Mouse (Mus musculus) urinary bladder, adult 2 months (tissue): Measurements from ENCODE around the gene Igfbp6. TPM values are rescaled to one million over a fixed set of nuclear protein-coding genes. Genes with fewer than 3 reads are reported as not detected.
"Not testable (repeated sequence)": the region's sequence is repeated elsewhere in the genome, so short reads cannot be mapped to it uniquely, and the experiment has no call there.

Source experiments
- DNase-seq: peaks from one replicate; pipeline ENCODE4 v3.0.0; 2022; ENCODE audit warnings: low spot score
- polyA plus RNA-seq: library from polyadenylated mRNA; depleted of rRNA; stranded (reverse); fragments of >200 nt; gene quantifications from 2 replicates; pipeline ENCODE4 v1.2.3, GENCODE M21; 2012

Gene Igfbp6
- polyA plus RNA-seq, 1 experiment = 260 TPM

DNA sequence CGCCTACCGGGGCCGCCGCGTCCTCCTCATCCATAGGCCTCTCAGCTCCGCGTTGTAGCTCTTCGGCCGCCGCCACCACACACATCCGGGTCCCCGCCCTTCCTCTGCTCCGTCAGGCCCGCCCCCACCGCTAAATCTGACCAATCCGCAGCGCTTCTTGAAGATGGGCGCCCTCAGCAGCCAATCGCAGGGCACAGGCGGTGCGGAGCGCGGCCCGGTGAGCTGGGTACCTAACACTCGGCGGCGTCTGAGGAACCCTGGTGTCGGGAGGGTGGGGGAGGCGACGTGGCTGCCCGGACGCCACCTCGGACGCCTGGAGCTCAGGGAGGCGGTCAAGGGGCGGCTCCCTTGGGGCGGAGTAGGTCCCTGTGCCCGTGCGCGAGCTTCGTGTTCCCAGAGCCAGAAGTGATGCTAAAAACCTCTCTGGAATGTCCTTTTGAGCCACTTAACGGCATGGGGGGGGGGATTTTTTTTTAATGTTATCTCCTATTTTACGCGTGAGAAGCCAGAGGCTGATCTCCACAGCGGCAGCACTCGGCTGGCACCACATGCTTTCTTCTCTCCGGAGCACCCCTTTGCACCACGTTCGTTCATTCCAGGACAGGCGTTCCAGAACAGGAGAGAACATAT lies 7.9 kb upstream of the Igfbp6 start, which contains the start of gene Spryd3:
Gene Spryd3, minus strand, starts transcription at position 106 of the 630 bp plus-strand sequence.
- peak; percentile 99 for DNase-seq

DNA sequence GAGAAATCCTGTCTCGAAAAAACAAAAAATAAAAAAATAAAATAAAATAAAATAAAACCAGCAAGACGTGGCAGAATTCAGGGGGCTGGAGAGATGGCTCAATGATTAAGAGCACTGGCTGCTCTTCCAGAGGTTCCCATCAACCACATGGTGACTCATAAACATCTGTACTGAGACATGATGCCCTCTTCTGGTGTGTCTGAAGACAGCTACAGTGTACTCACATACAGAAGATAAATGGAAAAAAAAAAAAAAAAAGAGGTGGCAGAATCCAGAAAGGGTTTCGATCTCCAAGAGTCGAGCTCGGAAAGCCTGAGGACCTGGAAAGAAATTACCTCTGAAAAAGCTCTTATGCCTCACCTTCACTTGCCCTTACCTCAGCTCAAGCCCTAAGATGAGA lies 3.0 kb upstream of the Igfbp6 start:
- no peak for DNase-seq

DNA sequence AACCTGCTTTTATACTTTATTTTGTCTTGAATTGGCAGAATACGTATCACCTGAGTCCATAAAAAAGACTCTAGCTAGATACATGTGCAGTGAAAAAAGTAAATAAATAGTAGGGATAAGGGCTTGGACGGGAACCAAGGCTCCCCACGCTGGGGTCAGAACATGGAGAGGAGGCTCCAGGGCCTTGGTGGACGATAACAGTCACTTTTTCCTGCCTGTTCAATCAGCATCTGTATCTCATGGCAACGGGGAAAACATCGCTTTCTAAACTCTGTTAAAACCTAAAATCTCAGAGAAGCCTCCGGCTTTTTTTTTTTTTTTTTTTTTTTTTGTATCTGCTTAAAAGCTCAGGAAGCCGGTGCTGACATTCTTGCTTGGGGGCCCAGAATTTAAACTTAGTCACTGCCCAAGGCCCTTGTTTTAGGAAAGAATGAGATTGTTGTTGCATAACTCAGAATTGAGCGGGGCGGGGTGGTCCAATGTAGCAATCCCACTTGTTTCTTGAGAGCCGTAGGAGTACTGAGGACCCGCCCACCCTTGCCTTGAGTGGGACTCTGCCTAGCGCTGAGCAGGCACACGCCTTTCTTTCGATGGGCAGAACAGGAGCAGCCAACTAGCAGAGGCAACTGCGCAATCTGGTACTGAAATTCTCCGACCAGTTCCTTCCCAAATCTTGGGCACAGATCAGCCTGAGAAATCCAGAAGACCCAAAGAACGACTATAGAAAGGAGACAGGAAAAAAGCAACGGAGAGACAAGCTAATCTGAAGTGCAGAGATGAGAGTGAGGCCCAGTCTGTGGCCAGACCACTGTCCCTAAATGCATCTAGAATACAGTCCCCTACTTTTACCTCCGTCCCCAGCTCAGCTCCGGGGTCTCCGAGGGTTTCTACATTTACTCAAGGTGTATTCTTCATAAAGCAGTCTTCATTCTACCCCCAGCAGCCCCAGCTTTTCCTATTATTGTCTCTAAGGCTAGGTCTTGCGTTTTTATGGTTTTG lies 949 bp upstream of the Igfbp6 start:
- no peak for DNase-seq

DNA sequence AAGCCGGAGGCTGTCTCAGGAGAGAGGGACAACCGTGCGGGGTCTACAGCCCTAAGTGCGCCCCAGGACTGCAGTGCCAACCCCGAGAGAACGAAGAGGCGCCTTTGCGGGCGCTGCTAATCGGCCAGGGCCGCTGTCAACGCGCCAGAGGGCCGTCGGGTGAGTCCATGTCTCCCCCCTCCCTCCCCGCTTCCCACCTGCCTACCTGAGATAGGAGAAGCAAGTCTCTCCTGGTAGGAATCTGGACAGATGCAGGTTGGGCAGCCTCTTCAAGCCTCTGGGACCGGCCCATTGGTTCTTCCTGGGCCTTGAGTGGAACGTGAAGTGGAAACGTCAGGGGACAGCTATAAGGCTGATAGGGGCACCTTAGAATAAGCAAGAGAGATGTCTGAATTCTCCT lies 564 bp downstream of the Igfbp6 start:
- DNase-seq = no peak

DNA sequence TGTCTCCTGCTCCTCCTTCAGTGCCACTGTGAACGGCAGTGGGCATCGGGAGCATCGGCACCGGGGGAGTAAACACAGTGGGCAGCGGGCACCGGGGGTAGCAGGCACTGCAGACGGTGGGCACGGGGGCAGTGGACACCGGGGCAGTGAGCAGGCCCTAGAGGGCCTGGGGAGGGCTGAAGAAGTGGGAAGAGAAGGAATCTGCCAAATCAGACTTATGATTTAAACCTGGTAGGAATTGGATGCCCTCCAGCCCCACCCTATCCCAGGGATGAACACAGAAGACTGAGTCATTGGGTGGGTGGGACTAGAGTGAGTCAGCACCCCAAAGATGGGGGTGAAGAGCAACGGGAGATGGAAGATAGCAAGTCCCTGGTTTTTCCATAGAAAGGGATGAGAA lies 1.2 kb downstream of the Igfbp6 start:
- no peak for DNase-seq

DNA sequence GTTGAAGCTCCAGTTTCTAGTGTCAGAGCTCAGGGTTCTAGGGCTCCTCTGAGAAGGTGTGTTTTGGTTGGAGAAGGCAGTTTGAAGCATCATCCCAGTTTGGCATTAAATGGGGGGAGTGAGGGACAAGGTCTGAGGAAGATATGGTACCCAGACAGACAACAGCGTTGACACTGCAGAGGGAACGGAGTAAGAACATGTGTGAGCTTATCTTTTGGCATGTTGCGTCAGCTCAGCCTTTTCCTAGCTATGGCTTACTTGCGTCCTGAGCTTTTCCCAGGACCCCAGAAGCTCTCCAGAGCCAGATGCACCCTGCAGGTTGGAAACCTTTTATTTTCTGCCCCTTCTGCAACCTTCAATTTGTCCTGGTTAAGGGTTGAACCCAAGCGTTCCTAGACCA lies 1.9 kb downstream of the Igfbp6 start:
- no peak for DNase-seq

DNA sequence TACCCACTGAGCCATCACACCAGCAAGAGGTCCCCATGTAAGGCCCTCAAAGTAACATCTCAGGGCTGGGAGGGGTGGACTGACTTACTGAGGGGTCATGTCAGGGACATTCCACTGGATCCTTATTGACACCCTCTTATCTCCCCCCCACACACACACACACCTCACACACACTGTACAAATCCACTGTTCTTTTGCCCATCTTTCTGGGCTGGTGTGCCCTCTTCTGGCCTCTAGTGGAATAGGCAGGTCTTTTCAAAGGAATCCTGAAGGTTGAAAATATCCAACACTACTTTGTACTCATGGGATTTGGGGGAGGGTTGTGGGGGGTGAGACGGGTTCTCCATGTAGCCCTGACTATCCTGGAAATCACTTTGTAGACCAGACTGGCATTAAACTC lies 2.7 kb downstream of the Igfbp6 start:
- no peak for DNase-seq

DNA sequence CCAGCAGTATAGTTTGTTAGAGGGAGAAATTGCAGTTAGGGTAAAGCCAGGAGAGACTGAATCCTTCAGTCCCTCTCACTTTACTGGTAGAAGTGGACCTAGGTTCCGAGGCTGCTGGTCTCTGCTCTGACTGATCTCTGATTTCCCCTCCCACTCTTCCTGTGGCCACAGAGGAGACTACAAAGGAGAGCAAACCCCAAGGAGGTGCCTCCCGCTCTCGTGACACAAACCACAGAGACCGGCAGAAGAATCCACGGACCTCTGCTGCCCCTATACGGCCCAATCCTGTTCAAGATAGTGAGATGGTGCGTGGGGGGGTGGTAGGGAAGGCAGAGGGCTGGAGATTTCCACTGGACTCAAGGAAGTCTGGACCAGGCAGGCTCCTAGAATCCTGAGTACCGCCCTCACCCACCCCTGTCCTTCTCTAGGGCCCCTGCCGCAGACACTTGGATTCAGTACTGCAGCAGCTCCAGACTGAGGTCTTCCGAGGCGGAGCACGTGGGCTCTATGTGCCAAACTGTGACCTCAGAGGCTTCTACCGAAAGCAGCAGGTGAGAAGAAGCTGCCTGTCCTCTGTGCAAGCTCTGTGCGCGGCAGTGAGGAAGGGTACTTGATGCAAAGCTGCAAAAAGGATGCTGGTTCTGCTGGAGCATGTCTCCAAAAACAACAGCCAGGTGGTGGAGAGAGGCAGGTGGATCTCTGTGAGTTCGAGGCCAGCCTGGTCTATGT lies 3.7 kb downstream of the Igfbp6 start:
- no peak for DNase-seq

DNA sequence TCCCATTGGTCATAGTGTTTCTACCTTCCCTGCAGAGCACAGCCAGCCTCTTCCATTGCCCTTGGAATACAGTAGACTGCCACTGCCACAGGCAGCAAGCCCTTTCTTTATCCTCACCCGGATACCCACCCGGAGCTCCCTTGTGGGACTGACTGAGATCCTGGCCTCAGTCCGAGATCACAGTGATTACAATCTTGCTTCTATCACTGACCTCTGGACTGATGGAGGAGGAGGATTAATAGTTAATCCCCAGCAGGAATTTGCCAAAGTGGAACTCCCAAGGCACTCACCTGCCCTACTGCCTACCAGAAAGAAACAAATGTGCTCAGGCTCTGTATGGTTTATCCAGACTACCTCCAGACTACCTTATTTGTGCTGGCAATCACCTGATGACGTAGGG lies 5.4 kb downstream of the Igfbp6 start:
- DNase-seq = no peak

DNA sequence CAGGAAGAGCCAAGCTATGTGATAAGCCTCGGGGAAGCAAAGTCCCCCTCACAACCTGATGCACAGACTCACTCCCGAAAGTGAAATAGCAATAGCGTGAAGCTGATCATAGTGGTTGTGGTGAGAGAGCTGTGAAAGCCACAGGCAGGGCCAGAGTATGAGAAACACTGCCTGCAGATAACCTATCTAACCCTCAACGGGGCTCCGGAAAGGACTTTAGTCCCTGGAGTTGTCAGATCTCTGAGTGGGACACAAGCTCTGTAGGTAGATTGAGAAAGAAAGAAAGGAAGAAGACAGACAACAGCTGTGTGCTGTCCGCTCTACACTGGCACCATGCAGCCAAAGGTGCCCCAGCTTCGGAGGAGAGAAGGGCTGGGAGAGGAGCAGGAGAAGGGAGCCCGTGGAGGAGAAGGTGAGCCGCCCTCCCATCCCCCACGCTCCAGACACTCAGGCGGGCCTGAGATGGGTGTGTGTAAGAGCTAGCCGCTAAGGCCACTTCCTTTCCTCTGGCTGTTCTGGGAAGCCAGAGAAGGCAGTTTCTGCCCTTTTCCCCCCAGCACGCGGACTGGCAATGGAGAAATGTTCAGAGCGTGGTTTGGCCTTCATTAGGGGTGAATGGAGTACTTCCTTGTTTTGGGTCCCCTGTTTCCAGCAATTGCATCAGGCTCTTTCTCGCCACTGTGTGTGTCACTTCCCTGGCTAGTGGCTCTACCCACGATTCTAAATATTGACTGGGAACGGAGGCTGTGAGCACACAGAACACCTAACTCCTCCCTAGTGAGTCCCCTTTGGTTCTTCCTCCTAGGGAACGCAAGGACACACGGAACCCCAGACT lies 6.4 kb downstream of the Igfbp6 start, which contains the start of gene Soat2:
Gene Soat2, plus strand, starts transcription at position 226 of the 835 bp plus-strand sequence.
- no peak for DNase-seq

DNA sequence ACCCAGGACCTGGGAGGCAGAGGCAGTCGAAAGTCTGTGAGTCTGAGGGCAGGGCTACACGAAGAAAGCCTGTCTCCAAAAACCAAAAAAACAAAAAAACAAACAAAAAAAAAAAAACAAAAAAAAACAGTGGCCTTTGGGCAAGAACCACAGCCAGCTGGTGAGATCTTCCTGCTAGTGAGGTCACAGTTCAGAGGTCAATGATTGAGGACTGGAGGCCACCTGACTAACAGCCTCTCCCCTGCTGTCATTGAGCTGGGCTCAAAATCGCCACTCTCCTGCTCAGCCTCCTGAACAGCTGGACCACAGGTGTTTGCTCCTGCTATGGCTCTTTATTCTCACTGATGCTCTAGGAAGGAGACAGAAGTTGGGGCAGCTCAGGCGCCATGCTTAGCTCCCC lies 8.5 kb downstream of the Igfbp6 start:
- DNase-seq = no peak

DNA sequence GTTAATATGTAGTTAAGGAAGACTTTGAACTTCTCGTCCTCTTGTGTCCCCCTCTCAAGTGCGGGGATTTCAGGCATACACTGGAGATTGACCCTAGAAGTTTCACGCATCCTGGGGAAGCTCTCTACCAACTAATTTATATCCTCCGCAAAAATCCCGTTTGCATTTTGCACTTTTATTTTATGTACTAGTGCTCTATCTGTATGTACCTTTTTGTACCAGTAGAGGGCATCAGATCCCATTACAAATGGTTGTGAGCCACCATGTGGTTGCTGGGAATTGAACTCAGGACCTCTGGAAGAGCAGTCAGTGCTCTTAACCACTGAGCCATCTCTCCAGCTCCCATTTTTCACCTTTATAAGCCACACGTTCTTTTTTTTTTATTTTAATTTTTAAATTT lies 10.8 kb downstream of the Igfbp6 start:
- DNase-seq = not testable (repeated sequence)

DNA sequence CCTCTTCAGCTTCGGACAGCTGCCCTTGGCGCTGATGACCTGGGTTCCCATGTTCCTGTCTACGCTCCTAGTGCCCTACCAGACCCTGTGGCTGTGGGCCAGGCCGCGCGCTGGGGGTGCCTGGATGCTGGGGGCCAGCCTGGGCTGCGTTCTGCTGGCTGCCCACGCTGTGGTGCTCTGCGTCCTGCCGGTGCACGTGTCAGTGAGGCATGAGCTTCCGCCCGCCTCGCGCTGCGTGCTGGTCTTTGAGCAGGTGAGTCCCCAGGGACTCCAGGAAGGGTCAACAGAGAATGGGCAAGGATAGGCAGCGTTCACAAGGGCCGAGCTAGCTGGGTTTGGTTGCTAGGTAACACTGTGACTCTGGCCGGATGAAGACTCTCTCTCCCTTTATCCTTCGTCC lies 12.7 kb downstream of the Igfbp6 start:
- no peak for DNase-seq

DNA sequence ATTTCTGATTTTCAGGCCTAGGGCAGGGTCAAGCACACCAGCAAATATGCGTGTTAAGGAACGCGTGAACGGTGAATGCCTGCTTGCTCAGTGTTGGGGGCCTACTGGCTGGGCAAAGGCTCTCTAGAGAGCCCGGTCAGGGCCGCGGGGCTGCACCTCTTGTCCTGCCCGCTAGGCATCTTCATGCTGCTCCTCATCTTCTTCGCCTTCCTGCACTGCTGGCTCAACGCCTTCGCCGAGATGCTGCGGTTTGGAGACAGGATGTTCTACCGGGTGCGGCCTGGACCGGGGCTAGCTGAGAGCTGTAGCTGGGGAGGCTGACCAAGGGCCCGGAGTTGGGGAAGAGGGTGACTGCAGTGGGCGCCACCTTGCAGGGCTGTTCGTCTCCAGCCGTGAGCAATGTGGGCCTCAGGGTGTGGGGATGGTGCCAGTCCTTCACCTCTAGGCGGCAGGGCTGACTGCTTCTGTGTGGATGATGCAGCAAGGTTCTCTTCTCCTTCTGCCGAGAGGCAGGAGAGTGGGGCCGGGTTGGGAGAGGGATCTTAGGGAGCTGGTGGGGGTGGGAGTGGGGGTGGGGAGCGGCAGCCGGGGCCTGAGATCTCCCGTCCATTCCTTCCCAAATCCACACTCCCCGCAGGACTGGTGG lies 16.4 kb downstream of the Igfbp6 start:
- DNase-seq = no peak

DNA sequence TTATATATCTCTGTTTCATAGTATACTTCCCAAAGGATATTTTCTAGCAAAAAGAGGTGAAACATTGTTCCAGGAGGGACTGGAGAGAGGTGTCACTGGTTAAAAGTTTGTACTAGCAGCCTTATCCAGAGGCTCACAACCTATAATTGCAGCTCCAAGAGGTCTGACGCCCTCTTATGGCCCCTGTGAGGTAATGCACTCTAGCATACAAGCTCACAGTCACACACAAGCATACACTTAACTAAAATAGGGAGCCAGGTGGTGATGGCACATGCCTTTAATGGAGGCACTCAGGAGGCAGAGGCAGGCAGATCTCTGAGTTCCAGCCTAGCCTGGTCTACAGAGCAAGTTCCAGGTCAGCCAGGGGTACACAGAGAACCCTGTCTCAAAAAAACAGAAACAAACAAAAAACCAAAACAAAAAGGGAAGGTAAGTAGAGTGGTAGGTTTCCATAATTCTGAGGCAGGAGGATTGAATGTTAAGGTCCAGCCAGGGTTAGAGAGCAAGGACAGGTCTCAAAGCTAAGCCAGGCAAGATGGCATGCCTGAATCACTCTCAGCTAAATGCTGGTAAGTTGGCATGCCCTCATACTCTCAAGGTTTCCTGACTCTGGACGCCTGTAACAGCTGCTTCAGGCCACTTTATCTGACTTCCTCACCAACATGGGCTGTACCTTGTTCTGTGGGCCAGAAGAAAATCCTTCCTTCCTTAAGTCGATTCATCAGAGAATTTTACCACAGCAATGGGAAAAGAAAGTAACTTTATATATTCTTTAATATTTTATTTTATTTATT lies 19.9 kb downstream of the Igfbp6 start:
- no peak for DNase-seq

DNA sequence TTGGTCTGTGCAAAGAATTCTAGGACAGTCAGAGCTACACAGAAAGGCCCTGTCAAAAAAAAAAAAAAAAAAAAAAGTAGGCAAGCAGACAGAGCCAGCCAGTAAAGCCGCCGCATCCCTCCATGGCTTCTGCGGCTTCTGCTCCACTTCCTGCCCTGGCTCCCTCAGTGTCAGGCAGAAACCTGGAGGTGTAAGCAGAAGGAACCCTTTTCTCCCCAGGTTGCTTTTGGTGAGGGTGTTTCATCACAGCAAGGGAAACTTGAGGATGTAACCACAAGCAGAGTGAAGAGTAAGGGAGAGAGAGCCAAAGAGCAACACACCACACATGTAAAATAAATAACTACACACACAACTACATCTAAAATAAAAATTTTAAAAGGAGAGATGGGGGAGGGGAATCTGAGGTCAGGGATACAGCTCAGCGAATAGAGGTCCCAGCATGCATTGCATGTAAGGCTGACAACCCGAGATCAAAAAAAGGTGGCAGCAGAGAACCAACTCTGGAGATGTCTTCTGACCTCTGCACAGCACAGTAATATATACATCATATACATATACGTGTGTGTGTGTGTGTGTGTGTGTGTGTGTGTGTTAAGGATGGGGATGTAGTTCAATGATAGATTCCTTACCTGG lies 21.4 kb downstream of the Igfbp6 start:
- no peak for DNase-seq

DNA sequence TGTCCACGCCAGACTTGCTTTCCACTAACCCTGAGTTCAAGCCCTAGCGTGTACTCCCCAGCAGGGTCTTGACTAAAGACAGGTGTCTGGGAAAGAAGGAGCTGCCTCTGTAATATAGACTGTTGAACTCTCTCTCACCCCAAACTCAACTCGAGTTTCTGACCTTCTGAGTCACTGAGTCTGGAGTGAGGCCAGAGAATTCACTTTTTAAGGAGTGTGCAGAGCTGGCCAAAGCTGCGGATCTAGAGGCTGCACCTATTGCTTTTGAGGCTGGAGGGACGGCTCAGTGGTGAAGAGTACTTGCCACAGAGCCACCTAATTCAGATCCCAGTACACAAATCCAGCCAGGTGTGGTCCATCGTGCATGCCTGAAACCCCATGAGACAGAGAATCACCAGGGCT lies 23.5 kb downstream of the Igfbp6 start:
- DNase-seq = no peak

DNA sequence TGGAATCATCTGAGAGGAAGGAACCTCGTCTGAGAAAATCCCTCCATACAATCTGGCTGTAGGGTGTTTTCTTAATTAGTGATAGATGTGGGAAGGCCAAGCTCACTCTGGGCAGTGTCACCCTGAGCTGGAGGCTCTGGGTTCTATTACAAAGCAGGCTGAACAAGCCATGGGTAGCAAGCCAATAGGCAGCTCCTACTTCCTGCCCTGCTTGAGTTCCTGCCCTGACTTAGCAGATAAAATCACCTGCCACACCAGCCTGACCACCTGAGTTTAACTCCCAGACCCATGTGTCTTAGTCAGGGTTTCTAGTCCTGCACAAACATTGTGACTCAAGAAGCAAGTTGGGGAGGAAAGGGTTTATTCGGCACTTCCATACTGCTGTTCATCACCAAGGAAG lies 24.9 kb downstream of the Igfbp6 start:
- DNase-seq = no peak

DNA sequence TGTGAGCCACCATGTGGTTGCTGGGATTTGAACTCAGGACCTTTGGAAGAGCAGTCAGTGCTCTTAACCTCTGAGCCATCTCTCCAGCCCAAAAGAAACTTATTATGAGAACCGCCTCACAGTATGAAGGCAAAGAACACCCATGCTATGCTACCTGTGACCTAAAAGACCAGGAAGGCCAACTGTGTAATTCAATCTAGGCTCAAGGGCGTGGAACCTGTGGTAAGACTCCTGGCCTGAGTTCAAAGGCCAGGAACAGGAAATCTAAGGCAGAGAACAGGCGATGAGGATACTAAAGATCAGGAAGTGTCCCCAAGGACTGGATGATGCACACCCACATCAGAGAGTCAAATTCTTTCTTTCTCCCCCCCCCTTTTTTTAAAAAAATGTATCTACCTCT lies 29.4 kb downstream of the Igfbp6 start:
- no peak for DNase-seq
